Mouse (Mus musculus) thymus, adult 2 months (tissue): ENCODE results near the gene Fan1.
A peak's percentile ranks its signal among the peaks of the same experiment; 100 is the strongest.

Experiments used
- CTCF ChIP-seq: fragments of 200-500 bp; IDR thresholded peaks from 2 replicates; pipeline ENCODE4 v1.5.1; 2012; ENCODE audit warnings: mild to moderate bottlenecking, control low read depth, low read length, moderate library complexity, borderline replicate concordance; ENCODE audit not compliant: control insufficient read depth, poor library complexity, insufficient read depth; ENCODE audit errors: extremely low read depth
- POLR2A ChIP-seq: fragments of 200-500 bp; IDR thresholded peaks from 2 replicates; pipeline ENCODE4 v1.6.1; 2012; ENCODE audit warnings: mild to moderate bottlenecking, low read length, control low read depth, moderate library complexity; ENCODE audit not compliant: control insufficient read depth, poor library complexity, insufficient read depth; ENCODE audit errors: extremely low read depth

GRCm38 (mm10) chr7:64392122-64392818 lies 18.4 kb upstream of the Fan1 start, which contains the start of the genes Mphosph10 and Mcee:
- TF ChIP-seq POLR2A = peak; percentile 70
- 0 out of 2 replicates have a peak, but pooled peaks have one; percentile 37 for TF ChIP-seq CTCF
